Mouse (Mus musculus): ENCODE results near the gene Slc46a2.

Slc46a2 gene

GRCm38 (mm10) chr4:59891723-59892416 is 23.0 kb downstream of the Slc46a2 start:
- no peak for DNase-seq

- no peak for DNase-seq
Observed at GRCm38 (mm10) chr4:59890086-59890600, 24.7 kb downstream of the Slc46a2 start.

- DNase-seq = no peak
Observed at GRCm38 (mm10) chr4:59888014-59888413, 26.8 kb downstream of the Slc46a2 start.

- DNase-seq = no peak
Observed at GRCm38 (mm10) chr4:59887011-59887410, 27.8 kb downstream of the Slc46a2 start.

GRCm38 (mm10) chr4:59886281-59886680 is 28.6 kb downstream of the Slc46a2 start:
- DNase-seq = no peak

GRCm38 (mm10) chr4:59884136-59884696 is 30.6 kb downstream of the Slc46a2 start:
- peak; percentile 32 to 69 for DNase-seq

GRCm38 (mm10) chr4:59881210-59881609 is 33.6 kb downstream of the Slc46a2 start:
- DNase-seq = no peak

GRCm38 (mm10) chr4:59880725-59881124 is 34.1 kb downstream of the Slc46a2 start:
- no peak for DNase-seq

GRCm38 (mm10) chr4:59879444-59879843 is 35.4 kb downstream of the Slc46a2 start:
- DNase-seq = no peak

- DNase-seq = no peak
Observed at GRCm38 (mm10) chr4:59878595-59878994, 36.3 kb downstream of the Slc46a2 start.

GRCm38 (mm10) chr4:59877025-59877424 is 37.8 kb downstream of the Slc46a2 start:
- DNase-seq = no peak

GRCm38 (mm10) chr4:59876570-59876969 is 38.3 kb downstream of the Slc46a2 start:
- DNase-seq = no peak

GRCm38 (mm10) chr4:59873830-59874229 is 41.0 kb downstream of the Slc46a2 start:
- no peak for DNase-seq

- no peak for DNase-seq
Observed at GRCm38 (mm10) chr4:59873240-59873639, 41.6 kb downstream of the Slc46a2 start.

- DNase-seq = peak; percentile 62 to 86
Observed at GRCm38 (mm10) chr4:59870859-59871591, 43.8 kb downstream of the Slc46a2 start.

- peak in 1 of 2 experiments; percentile 5 for DNase-seq
Observed at GRCm38 (mm10) chr4:59870433-59870832, 44.4 kb downstream of the Slc46a2 start.

GRCm38 (mm10) chr4:59869488-59870057 is 45.3 kb downstream of the Slc46a2 start:
- peak; percentile 45 for DNase-seq

GRCm38 (mm10) chr4:59868086-59868485 is 46.8 kb downstream of the Slc46a2 start:
- DNase-seq = peak in 1 of 2 experiments; percentile 10

GRCm38 (mm10) chr4:59863869-59864268 is 51.0 kb downstream of the Slc46a2 start:
- peak in 1 of 2 experiments; percentile 53 for DNase-seq

GRCm38 (mm10) chr4:59862335-59862734 is 52.5 kb downstream of the Slc46a2 start:
- DNase-seq = no peak

- no peak for DNase-seq
Observed at GRCm38 (mm10) chr4:59861871-59862270, 53.0 kb downstream of the Slc46a2 start.

- DNase-seq = no peak
Observed at GRCm38 (mm10) chr4:59860431-59860830, 54.4 kb downstream of the Slc46a2 start.

GRCm38 (mm10) chr4:59859693-59860425 is 55.0 kb downstream of the Slc46a2 start:
- peak; percentile 18 to 52 for DNase-seq

Data from lung, postnatal 4 days (tissue).